Mouse (Mus musculus) c-Kit-positive CD71-positive TER-119-negative erythroid progenitor cells, embryonic 14.5 days (primary cell): Measurements from ENCODE around the gene Rpa1.
"Not testable (repeated sequence)": the region's sequence is repeated elsewhere in the genome, so short reads cannot be mapped to it uniquely, and the experiment has no call there.

Experiments used
- DNase-seq: peaks from one replicate; pipeline ENCODE4 v3.0.0-alpha.2; 2013; ENCODE audit warnings: low read depth

The Rpa1 gene

GRCm38 (mm10) chr11:75285893-75286467 is 62.1 kb downstream of the Rpa1 start:
- no peak for DNase-seq

DNA sequence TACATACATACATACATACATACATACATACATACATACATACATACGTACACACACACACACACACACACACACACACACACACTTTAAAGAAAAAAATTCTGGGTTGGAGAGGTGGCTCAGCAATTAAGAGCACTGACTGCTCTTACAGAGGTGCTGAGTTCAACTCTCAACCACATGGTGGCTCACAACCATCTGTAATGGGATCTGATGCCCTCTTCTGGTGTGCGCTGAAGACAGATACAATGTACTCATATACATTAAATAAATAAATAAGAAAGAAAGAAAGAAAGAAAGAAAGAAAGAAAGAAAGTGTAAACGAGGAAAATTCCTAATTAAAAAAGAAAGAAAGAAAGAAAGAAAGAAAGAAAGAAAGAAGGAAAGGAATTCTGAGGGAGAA is 64.3 kb downstream of the Rpa1 start:
- not testable (repeated sequence) for DNase-seq

- DNase-seq = no peak
These were observed 65.5 kb downstream of the Rpa1 start for GRCm38 (mm10) chr11:75282496-75283120.

DNA sequence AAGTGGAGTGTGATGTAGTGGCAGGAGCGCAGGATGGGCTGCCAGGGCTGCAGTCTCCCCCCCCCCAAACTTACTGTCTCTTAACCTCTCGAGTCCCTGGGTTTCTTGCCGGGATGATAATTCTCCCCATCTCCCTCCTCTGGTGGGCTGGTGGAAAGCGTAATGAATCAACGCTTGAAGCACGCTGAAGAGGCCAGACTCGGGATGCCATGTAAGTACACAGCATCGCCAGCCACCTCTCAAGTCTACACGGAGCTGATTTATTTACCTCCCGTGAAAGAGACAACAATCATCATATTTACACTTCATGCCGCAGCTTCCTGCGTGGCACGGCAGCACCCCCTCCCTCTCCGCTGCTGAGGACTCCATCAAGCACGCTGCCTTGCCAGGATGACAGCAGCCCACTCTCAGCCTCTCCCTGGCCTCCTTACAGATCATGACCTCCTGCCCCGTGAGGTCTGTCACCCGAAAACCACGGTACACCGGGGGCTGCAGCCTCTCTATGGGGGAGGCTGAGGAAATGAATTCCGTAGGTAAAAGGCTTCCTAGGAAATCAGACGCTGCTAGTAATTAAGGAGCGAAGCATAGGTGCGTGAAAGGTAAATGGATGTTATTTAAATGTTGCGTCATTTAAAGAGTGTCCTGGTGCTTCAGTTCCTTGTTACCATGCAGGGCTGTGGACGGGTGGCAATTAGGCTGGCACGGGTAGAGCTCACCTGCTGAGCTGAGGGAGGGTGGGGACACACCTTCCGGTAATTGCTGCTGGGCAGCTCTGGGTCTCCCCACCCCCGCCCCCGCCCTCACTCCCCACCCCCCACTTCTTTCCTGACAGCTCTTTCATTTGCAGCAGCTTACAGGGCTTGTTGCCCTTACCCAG is 66.5 kb downstream of the Rpa1 start:
- no peak for DNase-seq

- DNase-seq = no peak
These were observed 67.6 kb downstream of the Rpa1 start for GRCm38 (mm10) chr11:75280435-75281001.

- DNase-seq = no peak
These were observed 68.1 kb downstream of the Rpa1 start for GRCm38 (mm10) chr11:75280066-75280410.

- DNase-seq = no peak
These were observed 68.6 kb downstream of the Rpa1 start for GRCm38 (mm10) chr11:75279342-75280065.

GRCm38 (mm10) chr11:75279013-75279341 is 69.1 kb downstream of the Rpa1 start:
- DNase-seq = no peak

DNA sequence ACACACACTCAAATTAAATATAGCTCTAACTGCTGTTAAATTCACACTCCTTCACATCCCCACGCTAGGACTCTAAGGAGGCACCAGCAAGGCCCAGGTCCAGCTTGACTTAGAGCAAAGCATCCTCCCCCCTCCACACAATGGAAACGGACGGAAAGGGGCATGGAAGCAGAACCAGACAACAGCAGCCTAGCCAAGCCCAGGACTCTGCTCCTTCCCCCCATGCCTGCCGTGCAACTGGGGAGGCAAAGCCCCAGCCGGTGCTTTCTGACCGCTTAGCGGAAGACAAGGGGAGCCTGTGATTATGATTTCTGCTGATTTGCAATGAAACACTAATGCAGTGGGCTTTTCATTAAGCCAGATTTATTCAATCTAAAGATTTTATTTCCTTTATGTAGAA is 70.0 kb downstream of the Rpa1 start:
- no peak for DNase-seq

- no peak for DNase-seq
These were observed 73.1 kb downstream of the Rpa1 start for GRCm38 (mm10) chr11:75275035-75275434.

DNA sequence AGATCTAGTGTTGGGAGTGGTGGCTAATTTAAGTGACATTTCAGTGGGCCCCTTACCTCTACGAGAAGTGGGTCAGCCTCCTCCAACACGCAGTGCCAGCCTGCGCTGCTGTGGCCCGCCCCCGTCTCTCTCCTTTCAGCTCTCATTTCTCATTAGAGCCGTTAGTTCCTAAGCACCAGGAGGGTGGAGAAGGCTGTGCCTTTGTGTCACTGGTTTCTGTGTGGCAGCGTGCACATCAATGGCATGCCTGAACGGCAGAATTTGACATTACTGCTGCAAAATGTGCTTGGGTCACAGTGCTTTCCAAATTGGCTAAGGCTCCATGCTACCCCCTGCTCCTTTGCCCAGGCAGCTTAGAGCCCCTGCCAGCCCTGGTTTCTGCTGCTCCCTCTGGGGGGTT is 74.7 kb downstream of the Rpa1 start:
- no peak for DNase-seq

DNA sequence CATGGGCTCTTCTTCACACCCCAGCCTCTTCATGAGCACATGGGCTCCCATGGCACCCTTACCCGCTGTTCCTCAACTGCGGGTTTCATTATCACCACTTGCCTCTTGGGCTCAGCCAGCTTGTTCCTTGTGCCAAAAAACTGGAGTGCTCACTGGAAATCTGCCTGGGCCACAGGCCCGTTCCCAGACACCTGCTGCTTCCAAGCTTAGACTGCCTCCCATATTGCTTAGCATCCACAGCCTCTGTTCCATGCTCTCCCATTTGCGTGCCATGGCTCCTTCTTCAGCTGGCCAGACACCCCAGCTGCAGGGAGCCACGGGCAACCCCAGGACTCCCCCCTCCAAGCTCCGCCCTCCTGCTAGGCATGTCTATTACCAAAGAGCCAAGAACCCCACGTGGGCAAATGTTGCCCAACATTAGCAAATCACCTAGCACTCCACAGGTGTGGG is 77.1 kb downstream of the Rpa1 start:
- DNase-seq = no peak

- peak; percentile 83 for DNase-seq
These were observed 77.7 kb downstream of the Rpa1 start for GRCm38 (mm10) chr11:75270276-75270984.

DNA sequence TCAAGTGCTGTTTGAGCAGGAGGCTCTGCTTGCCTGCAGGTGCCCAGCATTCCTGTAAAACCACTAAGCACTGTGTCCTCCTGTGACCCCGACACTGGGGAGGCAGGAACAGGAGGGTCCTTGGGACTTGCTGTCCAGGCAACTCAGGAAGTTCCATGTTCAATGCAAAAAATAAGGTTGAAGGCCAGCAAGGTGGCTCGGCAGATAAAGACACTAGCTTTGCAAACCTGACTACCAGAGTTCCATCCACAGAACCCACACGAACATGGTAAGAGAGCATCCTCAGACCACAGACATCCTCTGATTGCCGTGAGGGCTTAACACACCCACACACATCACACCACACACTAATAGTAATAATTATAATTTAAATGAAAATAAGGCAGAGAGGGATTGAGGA is 78.9 kb downstream of the Rpa1 start:
- DNase-seq = peak; percentile 62

DNA sequence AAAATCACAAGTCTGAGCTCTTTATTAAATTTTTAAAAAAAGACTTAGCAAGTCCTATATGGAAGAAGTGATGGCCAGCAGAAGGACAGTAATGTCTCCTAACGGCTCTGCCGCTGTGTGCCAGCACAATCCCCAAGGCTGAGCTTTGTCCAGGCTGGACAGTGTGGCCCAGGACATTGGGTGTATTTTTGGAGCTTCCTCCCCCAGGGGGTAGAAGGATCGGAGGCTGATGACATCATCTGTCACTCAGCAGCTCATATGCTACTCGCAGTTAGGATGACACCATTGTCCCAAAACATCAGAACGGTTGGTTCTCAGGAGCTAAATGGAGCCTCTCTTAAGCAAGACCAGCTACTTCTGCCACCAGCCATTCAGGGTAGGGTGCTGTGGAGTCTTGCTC is 79.6 kb downstream of the Rpa1 start:
- DNase-seq = no peak

DNA sequence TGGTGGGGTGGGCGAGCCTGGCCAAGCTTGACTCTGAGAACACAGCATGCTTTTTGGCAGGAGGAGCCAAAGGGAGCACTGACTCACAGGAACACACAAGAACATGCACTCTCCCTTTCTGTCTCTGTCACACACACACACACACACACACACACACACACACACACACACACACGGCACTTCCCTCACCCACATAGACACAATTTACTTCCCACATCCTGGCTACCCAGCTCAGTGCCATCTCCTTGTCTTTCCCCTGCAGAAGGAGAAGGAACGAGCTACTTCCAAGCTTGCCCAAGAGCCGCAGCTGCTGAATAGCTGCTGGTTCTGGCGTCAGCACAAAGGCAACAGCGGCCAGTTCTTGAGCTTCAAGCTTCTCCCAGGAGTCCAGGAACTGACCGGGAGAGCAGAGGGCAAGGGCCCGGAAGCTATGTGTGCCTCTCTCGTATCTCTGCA is 80.3 kb downstream of the Rpa1 start:
- DNase-seq = no peak

DNA sequence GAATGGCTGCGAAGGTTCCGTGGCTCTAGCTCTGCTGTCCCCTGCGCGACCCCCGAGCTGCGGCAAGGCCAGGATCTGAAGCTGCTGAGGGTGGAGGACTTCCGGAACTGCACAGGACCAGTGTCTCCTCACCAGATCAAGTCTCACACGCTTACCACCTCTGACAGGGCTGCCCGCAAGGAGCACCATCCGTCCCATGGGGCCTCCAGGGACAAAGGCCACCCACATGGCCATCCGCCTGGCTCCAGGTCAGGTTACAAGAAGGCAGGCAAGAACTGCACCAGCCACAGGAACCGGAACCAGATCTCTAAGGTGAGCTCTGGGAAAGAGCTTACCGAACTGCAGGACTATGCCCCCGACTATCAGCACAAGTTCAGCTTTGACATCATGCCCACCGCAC is 82.6 kb downstream of the Rpa1 start:
- DNase-seq = no peak

- no peak for DNase-seq
These were observed 83.6 kb downstream of the Rpa1 start for GRCm38 (mm10) chr11:75264550-75264949.

- DNase-seq = no peak
These were observed 84.2 kb downstream of the Rpa1 start for GRCm38 (mm10) chr11:75263964-75264312.

GRCm38 (mm10) chr11:75263274-75263963 is 84.7 kb downstream of the Rpa1 start:
- DNase-seq = no peak

- DNase-seq = no peak
These were observed 85.3 kb downstream of the Rpa1 start for GRCm38 (mm10) chr11:75262791-75263190.
